14 mouse cellular contexts compared by ENCODE assay signal in the genomic region with DNA sequence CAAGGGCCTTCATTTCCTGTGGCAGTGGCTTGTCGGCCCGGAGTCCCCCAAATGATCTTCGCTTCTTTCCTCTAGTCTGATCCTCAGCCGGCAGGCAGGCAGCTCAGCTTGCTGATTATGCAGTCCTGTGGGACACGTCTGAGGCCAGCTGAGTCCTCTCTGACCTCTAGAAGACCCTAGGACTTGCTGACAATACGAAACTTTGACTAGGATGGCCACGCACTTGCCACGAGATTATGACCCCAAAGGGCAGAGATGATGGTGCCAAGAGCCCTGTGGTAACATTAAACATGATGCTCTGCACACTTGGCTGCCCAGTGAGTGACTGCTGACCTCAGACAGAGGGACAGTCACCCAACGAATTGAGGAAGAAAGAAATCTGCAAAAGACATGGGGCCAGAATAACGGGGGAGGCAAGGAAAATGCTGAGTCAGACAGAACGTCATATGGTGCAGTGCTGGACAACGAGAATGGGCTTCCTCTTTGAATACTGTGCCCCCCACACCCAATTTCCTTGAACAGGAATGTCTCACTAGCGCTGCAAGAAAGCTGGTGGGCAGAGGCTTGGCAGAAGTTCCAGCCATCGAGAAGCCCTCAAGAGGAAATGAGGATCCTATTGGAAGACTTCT.
DNase-seq lines count a peak whose midpoint lies in the region; ATAC-seq and TF ChIP-seq lines count a peak whose summit lies in the region.
"Had no signal": no experiment of that assay in that cellular context is flagged by ENCODE, and none has a peak within 500 bp of the region (broad histone marks: within the 10 kb centered on the region; RNA-seq: fewer than 3 reads in every experiment).

No protein-coding gene starts in this region.

- peak; percentile 29 for DNase-seq in gastrocnemius, postnatal 25 days
- no peak for DNase-seq in gastrocnemius, adult 8-10 months (ENCODE audit: low spot score in 2 of 2)
- DNase-seq in liver, adult 2 months (ENCODE audit: extremely low read depth, low read depth, low spot score) = peak; percentile 93
- no peak for DNase-seq in liver
- DNase-seq in heart, postnatal 36 days = peak; percentile 25 to 30
- DNase-seq in liver, postnatal 0 days = no peak
- no peak for DNase-seq in ovary, postnatal 14 days (ENCODE audit: low spot score)
- DNase-seq: right cerebral cortex, postnatal 25 days had no signal

- H3K4me1 ChIP-seq in liver, adult 2 months (ENCODE audit: control insufficient read depth, insufficient read depth, low read length) = peaks cover 17% of the 10 kb centered on the region
- 0 out of 2 replicates have a peak, but pooled peaks cover 2% of the 10 kb centered on the region for H3K4me1 ChIP-seq in liver, postnatal 0 days (ENCODE audit: insufficient read depth)
- H3K4me1 ChIP-seq: embryonic facial prominence, embryonic 12.5 days; forebrain, embryonic 15.5 days; midbrain, embryonic 15.5 days; neural tube, embryonic 15.5 days had no signal

- H3K79me2 ChIP-seq in liver, adult 2 months (ENCODE audit: control insufficient read depth, insufficient read depth, low read length) = 0 out of 2 replicates have a peak, but pooled peaks cover 4% of the 10 kb centered on the region

- H3K9me3 ChIP-seq in liver, postnatal 0 days (ENCODE audit: low read length) = no peaks in the 10 kb centered on the region
- H3K9me3 ChIP-seq: embryonic facial prominence, embryonic 12.5 days; forebrain, embryonic 15.5 days; limb, embryonic 15.5 days; midbrain, embryonic 15.5 days; neural tube, embryonic 15.5 days had no signal

- no peak for TF ChIP-seq EP300 in liver, postnatal 0 days (IDR thresholded peaks at IDR 0.05; ENCODE audit: low read depth)

- intact Hi-C loops in heart, postnatal 36 days (cut with DNase I) = no loop called here

- no peaks in the 10 kb centered on the region for H3K27me3 ChIP-seq in liver, adult 2 months (ENCODE audit: control insufficient read depth, insufficient read depth, low read length)
- H3K27me3 ChIP-seq in liver, postnatal 0 days (ENCODE audit: insufficient read depth, low read length) = no peaks in the 10 kb centered on the region
- H3K27me3 ChIP-seq: embryonic facial prominence, embryonic 12.5 days; forebrain, embryonic 15.5 days; limb, embryonic 15.5 days; midbrain, embryonic 15.5 days; neural tube, embryonic 15.5 days had no signal

- no peak for TF ChIP-seq CTCF in liver, adult 2 months (IDR thresholded peaks at IDR 0.05; ENCODE audit: low read depth, low read length)
- no peak for TF ChIP-seq CTCF in liver, postnatal 0 days (IDR thresholded peaks at IDR 0.05; ENCODE audit: low read depth)

- no peak for TF ChIP-seq POLR2A in liver, adult 2 months (IDR thresholded peaks at IDR 0.05; ENCODE audit: extremely low read depth, insufficient read depth, low read length)

- peaks cover 5% of the 10 kb centered on the region for H3K36me3 ChIP-seq in liver, adult 2 months (ENCODE audit: control insufficient read depth, insufficient read depth, low read length)
- peaks cover 8% of the 10 kb centered on the region; the same call in 1 of the 2 replicates for H3K36me3 ChIP-seq in liver, postnatal 0 days (replicated peaks; ENCODE audit: insufficient read depth, low read length)
- H3K36me3 ChIP-seq: forebrain, embryonic 15.5 days; midbrain, embryonic 15.5 days; neural tube, embryonic 15.5 days had no signal

- WGBS in liver, adult 2 months = 18% methylated on average over 14 of the region's 14 CpGs
- WGBS in liver, postnatal 0 days (ENCODE audit: insufficient replicate concordance) = 56% methylated on average over 14 of the region's 14 CpGs

- no peak overlapping the region for H3K4me3 ChIP-seq in liver, adult 2 months (ENCODE audit: insufficient read depth, low read depth, low read length)
- no peak overlapping the region for H3K4me3 ChIP-seq in liver, postnatal 0 days (ENCODE audit: low read depth, low read length)
- H3K4me3 ChIP-seq: embryonic facial prominence, embryonic 12.5 days; forebrain, embryonic 15.5 days; limb, embryonic 15.5 days; midbrain, embryonic 15.5 days; neural tube, embryonic 15.5 days had no signal

- H3K27ac ChIP-seq in liver, adult 2 months (replicated peaks; ENCODE audit: insufficient read depth, low read depth, low read length) = peak overlapping the region; percentile 48
- peak overlapping the region; percentile 69 for H3K27ac ChIP-seq in liver, postnatal 0 days (ENCODE audit: low read depth)
- H3K27ac ChIP-seq: embryonic facial prominence, embryonic 12.5 days; forebrain, embryonic 15.5 days; limb, embryonic 15.5 days; midbrain, embryonic 15.5 days; neural tube, embryonic 15.5 days had no signal

- peak; percentile 77 for ATAC-seq in liver, postnatal 0 days
- no peak for ATAC-seq in CD4-positive, CD25-positive, alpha-beta regulatory T cell, adult 4 months
- ATAC-seq: forebrain, embryonic 15.5 days; midbrain, embryonic 15.5 days had no signal

- H3K9ac ChIP-seq in liver, adult 2 months (ENCODE audit: low read depth, low read length) = peak overlapping the region; percentile 7; the same call in 1 of the 2 replicates
- no peak overlapping the region for H3K9ac ChIP-seq in liver, postnatal 0 days (replicated peaks)
- H3K9ac ChIP-seq: embryonic facial prominence, embryonic 12.5 days; forebrain, embryonic 15.5 days; limb, embryonic 15.5 days; midbrain, embryonic 15.5 days; neural tube, embryonic 15.5 days had no signal

- no peak overlapping the region for H3K4me2 ChIP-seq in liver, postnatal 0 days (ENCODE audit: low read depth, low read length)
- H3K4me2 ChIP-seq: embryonic facial prominence, embryonic 12.5 days; forebrain, embryonic 15.5 days; limb, embryonic 15.5 days; midbrain, embryonic 15.5 days; neural tube, embryonic 15.5 days had no signal

Comparison
In these comparisons a context has a peak if more than half of its experiments do, and no peak if none do; other contexts are left out.
1. DNase-seq: peak in gastrocnemius, postnatal 25 days (single experiment), liver, adult 2 months (single experiment) and heart, postnatal 36 days (2 of 2); none in gastrocnemius, adult 8-10 months (0 of 2), liver (single experiment), liver, postnatal 0 days (single experiment) and ovary, postnatal 14 days (single experiment).